In genomic region chr13:37658519-37658918, GRCm38 (mm10) we compare ENCODE assay signal across 23 mouse cellular contexts.
DNase-seq lines count a peak whose midpoint lies in the region; ATAC-seq and TF ChIP-seq lines count a peak whose summit lies in the region.
"Had no signal": no experiment of that assay in that cellular context is flagged by ENCODE, and none has a peak within 500 bp of the region (broad histone marks: within the 10 kb centered on the region; RNA-seq: fewer than 3 reads in every experiment).

No protein-coding gene starts in this region.

- no peak for ATAC-seq in forebrain, embryonic 13.5 days
- ATAC-seq: liver, embryonic 12.5 days; midbrain, embryonic 16.5 days had no signal

- no peaks in the 10 kb centered on the region for H3K27me3 ChIP-seq in heart, embryonic 10.5 days (ENCODE audit: insufficient read depth, poor library complexity, severe bottlenecking)
- no peaks in the 10 kb centered on the region for H3K27me3 ChIP-seq in small intestine, adult 2 months (ENCODE audit: control insufficient read depth, insufficient read depth, low read length)
- H3K27me3 ChIP-seq in forebrain, embryonic 13.5 days, result no peaks in the 10 kb centered on the region
- H3K27me3 ChIP-seq: embryonic facial prominence, embryonic 12.5 days; heart, embryonic 12.5 days; hindbrain, embryonic 15.5 days; liver, embryonic 12.5 days; neural tube, embryonic 15.5 days had no signal

- DNase-seq in heart, embryonic 10.5 days (ENCODE audit: low spot score), result no peak
- DNase-seq in heart, postnatal 14 days, result no peak
- DNase-seq in spleen, postnatal 36 days (ENCODE audit: low spot score in 2 of 2), result peak; percentile 34 to 48
- no peak for DNase-seq in spleen, postnatal 4 days (ENCODE audit: low spot score in 2 of 2)
- no peak for DNase-seq in adrenal gland, postnatal 4 days (ENCODE audit: low spot score in 2 of 2)
- DNase-seq: adrenal gland, postnatal 14 days; cerebellum, adult 9-10 months; kidney, postnatal 25 days; layer of hippocampus, postnatal 36 days; lung, embryonic 14.5 days; right cerebral cortex, adult 18-20 months; right cerebral cortex, postnatal 4 days had no signal

- no peak overlapping the region for H3K4me3 ChIP-seq in heart, embryonic 10.5 days
- H3K4me3 ChIP-seq in macrophage (ENCODE audit: inconsistent target), result no peak overlapping the region
- no peak overlapping the region for H3K4me3 ChIP-seq in small intestine, adult 2 months (ENCODE audit: low read depth, low read length)
- H3K4me3 ChIP-seq in forebrain, embryonic 13.5 days, result no peak overlapping the region
- H3K4me3 ChIP-seq: embryonic facial prominence, embryonic 12.5 days; heart, embryonic 12.5 days; hindbrain, embryonic 15.5 days; layer of hippocampus, adult 2 months; liver, embryonic 12.5 days; midbrain, embryonic 10.5 days; neural tube, embryonic 15.5 days had no signal

- H3K79me2 ChIP-seq in macrophage (ENCODE audit: inconsistent target), result no peaks in the 10 kb centered on the region

- H3K9me3 ChIP-seq in heart, embryonic 10.5 days, result no peaks in the 10 kb centered on the region
- no peaks in the 10 kb centered on the region for H3K9me3 ChIP-seq in forebrain, embryonic 13.5 days (replicated peaks)
- H3K9me3 ChIP-seq: embryonic facial prominence, embryonic 12.5 days; heart, embryonic 12.5 days; hindbrain, embryonic 15.5 days; liver, embryonic 12.5 days; midbrain, embryonic 10.5 days; neural tube, embryonic 15.5 days had no signal

- intact Hi-C loops in heart, postnatal 14 days (cut with DNase I), result no loop called here

- peaks cover 9% of the 10 kb centered on the region; the same call in 1 of the 2 replicates for H3K4me1 ChIP-seq in heart, embryonic 10.5 days
- H3K4me1 ChIP-seq in small intestine, adult 2 months (ENCODE audit: control insufficient read depth, insufficient read depth, insufficient read length, low read length), result peaks cover 6% of the 10 kb centered on the region; the same call in 1 of the 2 replicates
- H3K4me1 ChIP-seq in forebrain, embryonic 13.5 days, result no peaks in the 10 kb centered on the region
- H3K4me1 ChIP-seq: embryonic facial prominence, embryonic 12.5 days; hindbrain, embryonic 15.5 days; midbrain, embryonic 10.5 days; neural tube, embryonic 15.5 days had no signal

- H3K27ac ChIP-seq in heart, embryonic 10.5 days, result peak overlapping the region; percentile 37; the same call in 1 of the 2 replicates
- peak overlapping the region; percentile 21 for H3K27ac ChIP-seq in macrophage
- H3K27ac ChIP-seq in small intestine, adult 2 months (ENCODE audit: insufficient read depth, low read depth, low read length), result 0 out of 2 replicates have a peak overlapping the region, but pooled peaks have one; percentile 19
- H3K27ac ChIP-seq in forebrain, embryonic 13.5 days, result no peak overlapping the region
- H3K27ac ChIP-seq: embryonic facial prominence, embryonic 12.5 days; hindbrain, embryonic 15.5 days; layer of hippocampus, adult 2 months; liver, embryonic 12.5 days; midbrain, embryonic 10.5 days; neural tube, embryonic 15.5 days had no signal

- no peak for TF ChIP-seq CTCF in small intestine, adult 2 months (IDR thresholded peaks at IDR 0.05; ENCODE audit: extremely low read depth, insufficient read length, insufficient replicate concordance, low read depth, low read length)

- no peak overlapping the region for H3K9ac ChIP-seq in forebrain, embryonic 13.5 days
- H3K9ac ChIP-seq: embryonic facial prominence, embryonic 12.5 days; heart, embryonic 12.5 days; hindbrain, embryonic 15.5 days; liver, embryonic 12.5 days; lung, embryonic 14.5 days; neural tube, embryonic 15.5 days had no signal

- WGBS in heart, embryonic 10.5 days, result 79% methylated on average over 6 of the region's 6 CpGs
- WGBS in macrophage (ENCODE audit: missing documents), result 47% methylated on average over 6 of the region's 6 CpGs
- 76% methylated on average over 6 of the region's 6 CpGs for WGBS in small intestine, adult 2 months
- 79% methylated on average over 6 of the region's 6 CpGs for WGBS in forebrain, embryonic 13.5 days

- H3K4me2 ChIP-seq in forebrain, embryonic 13.5 days, result no peak overlapping the region
- H3K4me2 ChIP-seq: embryonic facial prominence, embryonic 12.5 days; heart, embryonic 12.5 days; hindbrain, embryonic 15.5 days; liver, embryonic 12.5 days; lung, embryonic 14.5 days; neural tube, embryonic 15.5 days had no signal

- no peak for TF ChIP-seq POLR2A in small intestine, adult 2 months (IDR thresholded peaks at IDR 0.05; ENCODE audit: low read depth, low read length)

- no peaks in the 10 kb centered on the region for H3K36me3 ChIP-seq in heart, embryonic 10.5 days
- no peaks in the 10 kb centered on the region for H3K36me3 ChIP-seq in macrophage (ENCODE audit: inconsistent target)
- H3K36me3 ChIP-seq in small intestine, adult 2 months (ENCODE audit: control insufficient read depth, insufficient read depth, low read length), result no peaks in the 10 kb centered on the region
- no peaks in the 10 kb centered on the region for H3K36me3 ChIP-seq in forebrain, embryonic 13.5 days (ENCODE audit: poor library complexity, severe bottlenecking)
- H3K36me3 ChIP-seq: embryonic facial prominence, embryonic 12.5 days; heart, embryonic 12.5 days; hindbrain, embryonic 15.5 days; liver, embryonic 12.5 days; midbrain, embryonic 10.5 days; neural tube, embryonic 15.5 days had no signal

Comparison
In these comparisons a context has a peak if more than half of its experiments do, and no peak if none do; other contexts are left out.
1. DNase-seq: peak in spleen, postnatal 36 days (2 of 2); none in heart, embryonic 10.5 days (single experiment), heart, postnatal 14 days (0 of 2), spleen, postnatal 4 days (0 of 2) and adrenal gland, postnatal 4 days (0 of 2).